Mouse (Mus musculus) ovary, adult 18-20 months (tissue): ENCODE results near the gene Nrd1.

ENCODE experiments used
- DNase-seq: peaks from one replicate; pipeline ENCODE4 v3.0.0; 2022; ENCODE audit warnings: low spot score, mixed read lengths

The Nrd1 gene

GRCm38 (mm10) chr4:109094269-109094668, 93.8 kb downstream of the Nrd1 start:
- no peak for DNase-seq

DNA sequence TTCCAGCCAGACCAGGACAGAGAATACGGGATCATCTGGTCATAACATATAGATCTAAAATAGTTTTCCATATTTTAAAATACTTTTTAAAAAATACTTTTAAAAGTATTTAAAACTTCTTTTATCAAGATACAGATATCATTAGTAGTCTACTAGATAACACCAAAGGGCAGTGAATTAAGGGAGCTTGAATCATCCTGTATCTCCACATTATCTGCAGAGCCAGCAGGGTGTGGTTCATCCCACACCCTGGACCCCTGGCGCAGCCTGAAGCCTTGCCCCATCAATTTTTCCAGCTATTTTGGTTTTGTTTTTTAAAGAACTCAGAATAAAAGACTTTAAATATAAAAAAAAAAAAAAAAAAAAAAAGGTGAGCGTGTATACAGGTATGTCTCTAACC, 98.4 kb downstream of the Nrd1 start:
- no peak for DNase-seq

- no peak for DNase-seq
Measured at GRCm38 (mm10) chr4:109102574-109102973, 102.1 kb downstream of the Nrd1 start.

- no peak for DNase-seq
Measured at GRCm38 (mm10) chr4:109103145-109103883, 102.9 kb downstream of the Nrd1 start.

DNA sequence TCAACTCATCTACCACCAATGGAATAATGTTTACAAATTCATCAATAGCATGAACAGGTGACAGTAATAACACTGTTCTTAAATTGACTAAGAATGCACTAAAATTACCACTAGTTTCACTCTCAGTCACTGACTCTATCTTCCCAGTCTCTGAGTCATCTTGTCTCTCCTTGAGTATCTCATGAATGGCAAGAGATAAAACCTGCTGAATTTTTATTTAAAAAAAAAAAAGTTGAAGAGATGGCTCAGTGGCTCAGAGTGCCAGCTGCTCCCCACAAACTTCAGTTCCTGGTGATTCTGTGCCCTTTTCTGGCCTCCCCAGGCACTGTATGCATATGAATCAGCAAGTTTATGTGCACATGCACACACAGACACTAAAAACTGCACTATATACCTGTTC, 104.8 kb downstream of the Nrd1 start:
- no peak for DNase-seq

DNA sequence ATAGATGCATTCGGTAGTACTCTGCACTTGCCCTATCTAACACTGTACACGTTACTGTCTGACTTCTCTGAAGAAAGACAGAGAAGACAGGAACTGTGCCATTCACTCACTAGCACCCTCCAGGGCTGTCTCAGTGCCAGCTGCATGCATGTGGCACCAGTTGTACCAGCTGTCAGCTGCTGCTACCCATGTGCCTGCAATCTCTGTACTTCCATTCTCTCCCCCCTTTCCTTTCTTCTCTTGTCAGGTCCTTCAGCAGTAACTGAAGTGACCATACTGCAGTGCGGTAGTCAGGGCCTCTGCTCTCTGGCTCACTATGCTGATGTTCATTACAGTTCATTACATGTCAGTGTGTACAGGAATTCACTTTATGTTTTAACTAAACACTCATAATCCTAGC, 105.6 kb downstream of the Nrd1 start:
- no peak for DNase-seq

GRCm38 (mm10) chr4:109106594-109106993, 106.1 kb downstream of the Nrd1 start:
- DNase-seq: no peak

DNA sequence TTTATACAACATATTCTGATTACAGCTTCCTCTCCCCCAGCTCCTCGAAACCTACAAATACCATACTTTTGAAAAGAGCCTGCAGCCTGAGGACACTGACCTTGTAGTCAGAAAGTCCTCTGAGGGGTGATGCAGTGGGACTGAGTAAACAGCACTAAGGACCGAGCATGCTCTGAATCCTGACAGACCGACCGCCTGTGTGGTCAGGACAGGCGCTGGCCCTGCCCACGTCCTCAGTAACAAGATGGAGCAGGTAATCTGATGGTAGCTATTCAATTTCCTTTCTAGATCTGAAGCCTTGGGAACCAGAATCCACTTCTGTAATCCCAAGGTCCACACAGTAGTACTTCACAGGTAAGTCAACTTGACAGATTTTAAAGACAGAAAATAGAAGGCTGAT, 108.6 kb downstream of the Nrd1 start:
- DNase-seq: no peak

DNA sequence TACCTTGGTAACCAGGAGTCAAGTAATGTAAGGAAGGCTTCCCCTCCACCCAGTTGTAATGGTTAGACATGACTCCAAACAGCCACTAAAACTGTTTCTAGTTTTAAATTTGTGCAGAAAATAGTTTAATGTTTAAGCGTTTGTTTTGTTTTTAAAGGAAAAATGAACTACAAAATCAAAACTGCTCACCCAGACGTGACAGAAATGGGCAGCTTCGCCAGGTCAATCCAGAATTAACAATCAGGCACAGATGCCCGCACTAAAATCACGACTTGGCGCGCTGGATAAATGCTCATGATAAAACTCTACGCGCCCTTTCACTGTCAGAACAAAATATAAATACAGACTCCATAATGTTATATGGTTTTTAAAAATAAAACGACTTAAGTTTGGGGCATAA, 109.2 kb downstream of the Nrd1 start:
- no peak for DNase-seq

- DNase-seq: no peak
Measured at GRCm38 (mm10) chr4:109110978-109111377, 110.5 kb downstream of the Nrd1 start.
